Mouse (Mus musculus): ENCODE data around the gene Tmcc3. TPM values are rescaled to one million over a fixed set of nuclear protein-coding genes. Genes with fewer than 3 reads are reported as not detected.
A peak's percentile ranks its signal among the peaks of the same experiment; 100 is the strongest.

The Tmcc3 gene
- polyA plus RNA-seq, 1 experiment = 18.9 TPM

DNA sequence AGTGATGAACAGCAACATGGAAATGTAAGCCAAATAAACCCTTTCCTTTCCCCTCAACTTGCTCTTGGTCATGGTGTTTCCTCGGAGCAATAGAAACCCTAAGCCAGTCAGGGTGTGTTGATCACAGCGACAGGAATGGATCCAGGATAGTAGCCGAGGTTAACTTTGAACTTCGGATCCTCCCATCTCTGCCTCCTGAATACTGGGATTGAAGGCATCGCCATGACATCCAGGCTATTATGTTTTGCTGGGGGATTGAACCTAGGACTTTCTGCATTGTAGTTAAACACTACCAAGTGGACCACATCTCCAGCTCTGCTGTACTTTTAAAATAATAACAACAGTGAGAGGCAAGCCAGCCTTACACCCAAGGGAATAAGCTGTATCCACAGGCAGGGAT, 307.8 kb downstream of the Tmcc3 start:
- DNase-seq (ENCODE audit: extremely low spot score in 1 of 2, low spot score in 1 of 2) = no peak

GRCm38 (mm10) chr10:94620561-94620960, 308.8 kb downstream of the Tmcc3 start:
- DNase-seq (ENCODE audit: extremely low spot score in 1 of 2, low spot score in 1 of 2) = no peak

DNA sequence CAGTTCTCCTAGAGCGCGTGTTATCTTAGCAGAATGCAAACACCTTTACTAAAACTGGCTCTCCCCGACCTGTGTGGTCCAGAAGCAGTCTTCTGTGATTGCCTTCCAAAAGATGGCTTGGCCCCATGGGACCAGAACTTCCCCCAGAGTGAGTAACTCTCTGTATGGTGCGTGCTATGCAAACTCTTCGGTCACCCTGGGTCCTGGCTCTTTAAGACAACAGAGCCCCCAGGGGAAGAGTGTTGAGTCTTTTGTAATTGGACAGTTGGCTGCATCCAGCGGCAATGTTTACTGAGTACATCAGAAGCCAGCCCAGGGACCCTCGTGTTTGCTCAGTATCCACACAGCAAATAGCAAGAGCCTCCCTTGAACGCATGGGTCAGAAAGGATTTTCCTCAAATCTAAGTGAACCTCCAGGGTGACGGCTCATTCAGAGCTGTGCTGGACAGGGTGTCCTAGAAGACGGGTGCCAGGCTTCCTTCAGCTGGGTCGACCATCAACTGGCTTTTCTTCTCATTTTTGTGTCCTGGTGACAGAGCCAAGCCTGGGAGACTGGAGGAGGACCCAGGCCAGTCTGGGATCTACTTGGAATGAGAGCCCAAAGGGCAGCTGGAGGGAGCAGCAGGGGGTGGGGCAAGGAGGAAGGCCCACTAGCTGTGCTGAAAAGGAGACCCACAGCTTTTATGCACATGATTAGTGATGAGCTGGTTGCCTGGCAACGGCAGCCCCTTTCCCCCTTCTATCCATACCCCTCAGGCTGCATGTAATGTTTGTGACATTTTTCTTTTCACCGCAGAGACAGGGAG, 309.9 kb downstream of the Tmcc3 start:
- no peak for DNase-seq (ENCODE audit: extremely low spot score in 1 of 2, low spot score in 1 of 2)

DNA sequence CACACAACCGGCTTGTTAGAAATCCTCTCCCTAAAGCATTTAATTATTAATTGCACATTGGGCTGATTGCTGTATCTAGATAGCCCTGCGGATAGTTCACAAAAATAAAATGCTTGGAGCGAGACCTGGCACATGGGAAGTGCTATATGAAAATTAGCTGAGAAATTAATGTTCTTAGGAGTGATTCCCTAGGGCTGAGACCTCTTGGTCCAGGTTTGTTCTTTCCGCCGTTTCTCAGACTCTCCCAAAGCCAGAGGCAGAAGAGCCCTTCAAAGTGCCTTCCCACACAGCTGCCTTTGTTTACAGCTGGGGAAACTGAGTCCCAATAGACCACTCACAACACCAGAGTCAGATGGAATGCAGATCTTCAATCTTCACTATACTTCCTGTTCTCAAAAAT, 310.5 kb downstream of the Tmcc3 start:
- DNase-seq (ENCODE audit: extremely low spot score in 1 of 2, low spot score in 1 of 2) = no peak

DNA sequence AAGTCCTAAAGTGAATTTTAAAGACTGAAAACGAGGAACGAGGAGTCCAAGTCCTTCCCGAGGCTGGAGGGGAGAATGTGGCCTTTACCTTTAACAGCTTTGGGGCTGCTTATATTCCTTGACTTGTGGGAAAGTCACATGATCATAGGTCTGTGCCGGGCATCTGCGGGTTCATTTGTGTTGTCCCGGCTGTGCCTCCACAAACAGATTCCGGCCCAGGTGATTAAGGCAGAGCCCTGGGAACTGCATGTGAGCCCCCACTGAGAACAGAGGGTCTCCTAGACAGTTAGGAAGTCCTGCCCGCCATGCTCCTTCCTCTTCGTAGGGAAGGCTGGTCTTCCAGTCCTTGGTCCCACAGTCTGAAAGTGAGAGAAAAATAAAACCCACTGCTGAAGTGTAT, 311.1 kb downstream of the Tmcc3 start:
- no peak for DNase-seq (ENCODE audit: extremely low spot score in 1 of 2, low spot score in 1 of 2)

DNA sequence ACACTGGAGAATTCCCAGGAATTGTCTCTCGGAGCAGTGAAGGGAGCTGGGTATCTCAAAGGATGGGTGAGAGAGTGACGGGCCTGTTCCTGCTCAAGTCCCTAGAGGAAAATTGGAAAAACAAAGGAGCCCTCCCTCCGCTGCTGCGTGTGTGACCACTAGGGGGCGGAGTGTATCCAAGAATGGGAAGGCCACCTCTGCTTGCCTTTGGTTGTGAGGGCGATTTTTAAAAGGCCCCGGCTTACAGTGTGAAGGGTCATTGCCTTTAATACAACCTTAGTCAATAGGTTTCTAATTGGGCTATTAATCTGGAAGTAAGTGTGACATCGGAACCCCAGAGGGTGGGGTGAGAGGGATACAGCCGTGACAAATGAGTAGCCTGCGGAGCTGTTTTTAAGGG, 311.9 kb downstream of the Tmcc3 start:
- peak; percentile 45 to 94 for DNase-seq (ENCODE audit: extremely low spot score in 1 of 2, low spot score in 1 of 2)

DNA sequence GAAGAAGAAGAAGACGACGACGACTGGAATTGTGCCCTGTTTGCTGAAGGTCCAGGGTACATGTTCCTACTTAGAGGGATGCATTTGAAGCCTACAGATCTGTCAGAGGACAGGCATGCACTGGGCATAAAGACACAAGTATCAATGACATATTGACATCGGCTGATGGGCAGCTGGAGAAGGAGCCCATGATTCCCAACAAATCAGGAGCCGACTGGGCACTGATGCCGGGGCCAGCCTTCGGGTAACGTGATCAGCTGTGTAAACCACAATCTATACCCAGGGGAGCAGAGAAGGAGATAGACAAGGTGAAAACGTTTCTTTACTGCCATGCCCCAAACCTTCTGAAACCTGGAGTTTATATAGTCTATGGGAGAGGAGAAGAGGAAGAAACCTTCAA, 313.3 kb downstream of the Tmcc3 start:
- no peak for DNase-seq (ENCODE audit: extremely low spot score in 1 of 2, low spot score in 1 of 2)

- no peak for DNase-seq (ENCODE audit: extremely low spot score in 1 of 2, low spot score in 1 of 2)
Measured at GRCm38 (mm10) chr10:94625606-94626005, 313.9 kb downstream of the Tmcc3 start.

DNA sequence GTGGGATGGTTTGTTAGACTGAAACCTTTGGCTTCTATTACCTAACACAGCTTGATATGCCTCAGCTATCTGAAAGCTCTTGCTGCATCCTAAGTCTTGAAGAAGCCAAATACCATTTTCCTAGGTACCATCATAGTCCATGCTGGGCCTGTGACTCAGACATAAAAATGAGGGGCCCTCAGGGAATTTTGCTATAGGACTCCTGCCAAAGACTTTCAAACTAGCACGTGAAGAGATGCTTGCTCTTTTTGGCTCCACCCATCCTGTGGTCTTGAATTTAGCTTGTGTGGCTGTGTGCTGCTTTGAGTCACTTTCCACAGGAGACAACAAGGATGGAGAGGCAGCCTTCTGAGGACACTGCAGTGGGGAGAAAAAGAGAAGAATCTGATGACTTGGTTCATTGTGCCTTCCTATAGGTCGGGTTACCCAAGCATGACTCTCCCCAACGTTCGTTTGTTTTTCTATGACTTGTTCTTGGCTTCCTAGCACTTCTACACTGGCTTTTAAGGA, 319.1 kb downstream of the Tmcc3 start:
- no peak for DNase-seq (ENCODE audit: extremely low spot score in 1 of 2, low spot score in 1 of 2)

DNA sequence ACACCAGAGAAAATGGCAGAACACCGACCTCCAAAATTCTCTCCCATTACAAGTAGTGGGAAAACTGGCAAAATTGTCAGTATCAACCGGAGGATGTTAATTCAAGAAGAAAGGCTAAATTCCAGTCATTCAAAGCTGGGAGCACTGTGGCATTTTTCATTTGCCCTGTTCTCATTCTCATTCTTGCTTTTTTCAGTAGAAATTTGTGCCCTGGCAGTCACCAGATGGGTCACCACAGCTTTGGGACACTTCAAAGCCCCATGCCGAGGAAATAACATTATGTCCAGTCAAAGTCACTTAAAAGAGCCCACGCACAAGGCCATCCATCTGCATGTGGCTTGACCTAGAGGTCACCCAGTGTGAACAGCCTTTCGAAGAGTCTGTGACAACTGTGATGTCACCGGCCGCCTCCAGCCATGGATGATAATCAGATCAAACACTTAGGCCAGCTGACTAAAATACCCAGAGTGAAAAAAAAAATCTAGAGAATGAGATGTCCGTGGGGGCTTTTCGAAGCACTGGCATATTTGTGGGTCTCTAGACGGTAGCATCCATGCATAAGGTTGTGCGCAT, 319.9 kb downstream of the Tmcc3 start:
- no peak for DNase-seq (ENCODE audit: extremely low spot score in 1 of 2, low spot score in 1 of 2)

DNA sequence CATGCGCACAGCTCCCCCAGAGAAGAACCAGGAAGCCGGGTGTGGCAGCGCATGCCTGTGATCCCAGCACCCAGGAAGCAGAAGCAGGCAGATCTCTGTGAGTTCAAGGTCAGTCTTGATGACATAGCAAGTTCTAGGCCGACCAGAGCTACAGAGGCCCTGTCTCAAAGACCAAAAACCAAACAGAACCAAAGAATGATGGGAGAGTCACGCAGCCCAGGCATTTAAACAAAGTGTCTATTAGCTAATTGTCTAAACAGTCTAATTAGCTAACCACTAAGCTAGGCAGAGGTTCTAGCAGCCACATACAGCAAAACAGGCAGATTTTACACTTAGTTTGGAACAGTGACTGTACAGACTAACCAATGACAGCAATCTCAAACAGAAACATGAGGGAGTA, 320.5 kb downstream of the Tmcc3 start:
- DNase-seq (ENCODE audit: extremely low spot score in 1 of 2, low spot score in 1 of 2) = no peak

GRCm38 (mm10) chr10:94638599-94638998, 326.9 kb downstream of the Tmcc3 start:
- no peak for DNase-seq (ENCODE audit: extremely low spot score in 1 of 2, low spot score in 1 of 2)

GRCm38 (mm10) chr10:94639281-94639680, 327.5 kb downstream of the Tmcc3 start:
- DNase-seq (ENCODE audit: extremely low spot score in 1 of 2, low spot score in 1 of 2) = no peak

GRCm38 (mm10) chr10:94640067-94640466, 328.3 kb downstream of the Tmcc3 start:
- no peak for DNase-seq (ENCODE audit: extremely low spot score in 1 of 2, low spot score in 1 of 2)

Other genes starting within 250 kb of the Tmcc3 start
- 8.6 and 9.2 TPM in 2 replicates for gene Nr2c1, start 163.9 kb upstream of the Tmcc3 start, polyA plus RNA-seq (2012; rRNA removed)
- gene Ndufa12, start 113.2 kb upstream of the Tmcc3 start, polyA plus RNA-seq (2012; rRNA removed) = 249 and 271 TPM in 2 replicates
- gene Gm4792, start 13.2 kb upstream of the Tmcc3 start, polyA plus RNA-seq (2012; rRNA removed) = not detected in 2 replicates